Mouse (Mus musculus): Measurements from ENCODE around the gene Mogs. TPM values are rescaled to one million over a fixed set of nuclear protein-coding genes. Genes with fewer than 3 reads are reported as not detected.
A peak's percentile ranks its signal among the peaks of the same experiment; 100 is the strongest.

Mogs gene
- polyA plus RNA-seq, 1 experiment from 2014 or later, result 34.6 TPM

DNA sequence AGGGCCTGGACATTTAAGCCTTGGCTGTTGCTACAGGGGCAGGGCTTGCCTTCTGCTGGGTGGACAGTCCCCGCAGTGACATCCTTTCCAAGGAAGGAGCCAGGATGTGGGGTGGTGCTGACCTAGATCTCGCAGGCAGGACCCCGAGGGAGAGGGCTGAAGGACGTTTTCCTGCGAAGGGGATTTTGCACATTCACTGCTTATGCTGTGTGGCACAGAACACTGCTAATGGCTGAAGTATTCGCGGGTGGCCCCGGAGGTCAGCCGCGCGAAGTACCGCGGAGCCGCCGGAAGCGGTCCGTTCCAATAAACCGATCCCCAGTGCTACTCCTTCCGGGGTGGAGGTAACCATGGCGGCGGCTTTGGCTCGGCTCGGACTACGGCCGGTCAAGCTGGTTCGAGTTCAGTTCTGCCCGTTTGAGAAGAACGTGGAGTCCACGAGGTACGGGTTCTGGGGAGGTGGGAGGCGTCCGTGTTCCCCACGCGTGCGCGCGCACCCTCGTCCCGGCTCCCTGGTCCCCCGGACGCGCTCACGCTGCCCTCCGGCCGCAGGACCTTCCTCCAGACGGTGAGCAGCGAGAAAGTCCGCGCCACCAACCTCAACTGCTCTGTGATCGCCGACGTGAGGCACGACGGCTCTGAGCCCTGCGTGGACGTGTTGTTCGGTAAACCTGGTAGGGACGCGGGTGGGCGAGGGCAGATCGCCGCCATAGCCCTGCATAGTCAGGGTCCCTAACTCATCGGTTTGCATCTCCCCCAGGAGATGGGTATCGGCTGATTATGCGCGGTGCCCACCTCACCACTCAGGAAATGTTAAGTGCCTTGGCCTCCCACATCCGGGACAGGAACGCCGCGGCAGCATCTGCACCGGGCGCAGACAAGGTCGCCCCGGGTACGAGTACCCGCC is 6.3 kb upstream of the Mogs start, which contains the start of gene Mrpl53:
Mrpl53 (plus strand) TSS at position 279 of the 907 bp plus-strand sequence.
- ATAC-seq (peak; percentile 49), DNase-seq (ENCODE audit: low read depth, low spot score) (no peak)
- POLR2A ChIA-PET, result interaction anchor here (1.7 to 1.8 kb wide), 2 partner anchors 10 to 12 kb away, joined by 5 to 8 read pairs; partner anchors contain the start of gene Wbp1
- no peaks in the 10 kb centered on the region for H3K27me3 ChIP-seq
- TF ChIP-seq CTCF (IDR thresholded peaks at IDR 0.05), result no peak
- in situ Hi-C loops (cut with MboI; ENCODE audit: low pct_unique_long_range_greater_than_20kb), result no loop called here
- CTCF ChIA-PET, result interaction anchor here (1.2 to 4.8 kb wide), 3 partner anchors 10 to 112 kb away, joined by 3 to 14 read pairs (median 4); partner anchors contain the start of genes 1700003E16Rik and Wdr54

- ATAC-seq, result no peak
- in situ Hi-C loops (cut with MboI; ENCODE audit: low pct_unique_long_range_greater_than_20kb), result no loop called here
Observed at GRCm38 (mm10) chr6:83111510-83112136, 3.7 kb upstream of the Mogs start.

GRCm38 (mm10) chr6:83115682-83116372 is 531 bp downstream of the Mogs start:
- TF ChIP-seq CTCF (IDR thresholded peaks at IDR 0.05), result no peak
- in situ Hi-C loops (cut with MboI; ENCODE audit: low pct_unique_long_range_greater_than_20kb), result loop anchor here (5.0 kb wide), 1 partner anchor 41 kb away; the partner anchor contains the start of genes 1700003E16Rik and Wdr54
- no peaks in the 10 kb centered on the region for H3K27me3 ChIP-seq
- ChIA-PET POLR2A (no interaction called here), CTCF (no interaction called here)
- ATAC-seq, result peak; percentile 63
- no peak for DNase-seq (ENCODE audit: low read depth, low spot score)

More at GRCm38 (mm10) chr6:83111510-83112136, 3.7 kb upstream of the Mogs start:
- no peak for TF ChIP-seq CTCF (IDR thresholded peaks at IDR 0.05)
- no peak for DNase-seq (ENCODE audit: low read depth, low spot score)
- ChIA-PET POLR2A (interaction anchor here (0.6 kb wide), 1 partner anchor 57 kb away, joined by 3 read pairs; the partner anchor contains the start of gene Aup1), CTCF (no interaction called here)
- H3K27me3 ChIP-seq, result no peaks in the 10 kb centered on the region

GRCm38 (mm10) chr6:83116373-83117164 is 1.3 kb downstream of the Mogs start:
- no peaks in the 10 kb centered on the region for H3K27me3 ChIP-seq
- CTCF ChIA-PET, result interaction anchor here (0.9 kb wide), 1 partner anchor 40 kb away, joined by 3 read pairs; the partner anchor contains the start of genes 1700003E16Rik and Wdr54
- POLR2A ChIA-PET, result no interaction called here
- DNase-seq (ENCODE audit: low read depth, low spot score) (no peak), ATAC-seq (no peak)
- in situ Hi-C loops (cut with MboI; ENCODE audit: low pct_unique_long_range_greater_than_20kb), result loop anchor here (5.0 kb wide), 1 partner anchor 41 kb away; the partner anchor contains the start of genes 1700003E16Rik and Wdr54
- TF ChIP-seq CTCF (IDR thresholded peaks at IDR 0.05), result no peak

DNA sequence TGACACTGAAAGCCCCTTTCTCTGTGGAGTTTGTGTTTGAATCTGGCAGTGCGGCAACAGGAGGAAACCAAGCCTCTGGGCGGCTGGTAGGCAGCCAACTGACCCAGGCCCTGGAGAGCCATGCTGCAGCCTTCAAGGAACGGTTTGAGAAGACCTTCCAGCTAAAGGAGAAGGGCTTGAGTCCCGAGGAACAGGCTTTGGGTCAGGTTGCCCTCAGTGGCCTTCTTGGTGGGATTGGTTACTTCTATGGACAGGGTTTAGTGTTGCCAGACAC is 1.8 kb downstream of the Mogs start:
- CTCF ChIA-PET, result interaction anchor here (0.9 kb wide), 1 partner anchor 39 kb away, joined by 3 read pairs; the partner anchor contains the start of genes 1700003E16Rik and Wdr54
- POLR2A ChIA-PET, result interaction anchor here (1.0 kb wide), 1 partner anchor 10 kb away, joined by 3 read pairs; no protein-coding TSS in a partner anchor
- ATAC-seq (no peak), DNase-seq (ENCODE audit: low read depth, low spot score) (no peak)
- in situ Hi-C loops (cut with MboI; ENCODE audit: low pct_unique_long_range_greater_than_20kb), result loop anchor here (5.0 kb wide), 1 partner anchor 40 kb away; the partner anchor contains the start of genes 1700003E16Rik and Wdr54
- no peaks in the 10 kb centered on the region for H3K27me3 ChIP-seq
- no peak for TF ChIP-seq CTCF (IDR thresholded peaks at IDR 0.05)

GRCm38 (mm10) chr6:83117616-83118015 is 2.3 kb downstream of the Mogs start:
- CTCF ChIA-PET, result interaction anchor here (0.8 to 1.6 kb wide), 2 partner anchors 28 to 41 kb away, joined by 3 read pairs; no protein-coding TSS in a partner anchor
- TF ChIP-seq CTCF (IDR thresholded peaks at IDR 0.05), result no peak

DNA sequence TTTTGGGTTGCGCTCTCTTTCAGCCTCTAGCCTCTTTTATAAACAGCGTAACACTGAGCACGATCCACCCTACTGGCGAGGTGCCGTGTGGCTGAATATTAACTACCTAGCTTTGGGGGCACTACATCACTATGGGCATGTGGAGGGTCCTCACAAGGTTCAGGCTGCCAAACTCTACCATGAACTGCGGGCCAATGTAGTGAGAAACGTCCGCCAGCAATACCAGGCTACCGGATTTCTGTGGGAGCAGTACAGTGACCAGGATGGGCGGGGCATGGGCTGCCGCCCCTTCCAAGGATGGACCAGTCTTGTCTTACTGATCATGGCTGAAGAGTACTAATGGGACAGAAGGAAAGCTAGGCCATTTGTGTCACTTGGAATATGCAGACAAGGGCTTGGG is 3.1 kb downstream of the Mogs start:
- POLR2A ChIA-PET, result interaction anchor here (0.5 to 1.6 kb wide), 5 partner anchors 9 to 26 kb away, joined by 3 to 15 read pairs (median 3); no protein-coding TSS in a partner anchor
- DNase-seq (ENCODE audit: low read depth, low spot score) (no peak), ATAC-seq (no peak)
- CTCF ChIA-PET, result interaction anchor here (0.8 to 1.7 kb wide), 5 partner anchors 9 to 40 kb away, joined by 3 to 5 read pairs (median 3); no protein-coding TSS in a partner anchor
- in situ Hi-C loops (cut with MboI; ENCODE audit: low pct_unique_long_range_greater_than_20kb), result loop anchor here (5.0 kb wide), 1 partner anchor 39 kb away; the partner anchor contains the start of genes 1700003E16Rik and Wdr54
- no peaks in the 10 kb centered on the region for H3K27me3 ChIP-seq
- TF ChIP-seq CTCF (IDR thresholded peaks at IDR 0.05), result no peak

More at GRCm38 (mm10) chr6:83117616-83118015, 2.3 kb downstream of the Mogs start:
- H3K27me3 ChIP-seq, result no peaks in the 10 kb centered on the region
- in situ Hi-C loops (cut with MboI; ENCODE audit: low pct_unique_long_range_greater_than_20kb), result loop anchor here (5.0 kb wide), 1 partner anchor 40 kb away; the partner anchor contains the start of genes 1700003E16Rik and Wdr54
- POLR2A ChIA-PET, result interaction anchor here (0.5 to 1.2 kb wide), 3 partner anchors 11 to 27 kb away, joined by 3 to 15 read pairs (median 3); no protein-coding TSS in a partner anchor
- DNase-seq (ENCODE audit: low read depth, low spot score) (no peak), ATAC-seq (no peak)

DNA sequence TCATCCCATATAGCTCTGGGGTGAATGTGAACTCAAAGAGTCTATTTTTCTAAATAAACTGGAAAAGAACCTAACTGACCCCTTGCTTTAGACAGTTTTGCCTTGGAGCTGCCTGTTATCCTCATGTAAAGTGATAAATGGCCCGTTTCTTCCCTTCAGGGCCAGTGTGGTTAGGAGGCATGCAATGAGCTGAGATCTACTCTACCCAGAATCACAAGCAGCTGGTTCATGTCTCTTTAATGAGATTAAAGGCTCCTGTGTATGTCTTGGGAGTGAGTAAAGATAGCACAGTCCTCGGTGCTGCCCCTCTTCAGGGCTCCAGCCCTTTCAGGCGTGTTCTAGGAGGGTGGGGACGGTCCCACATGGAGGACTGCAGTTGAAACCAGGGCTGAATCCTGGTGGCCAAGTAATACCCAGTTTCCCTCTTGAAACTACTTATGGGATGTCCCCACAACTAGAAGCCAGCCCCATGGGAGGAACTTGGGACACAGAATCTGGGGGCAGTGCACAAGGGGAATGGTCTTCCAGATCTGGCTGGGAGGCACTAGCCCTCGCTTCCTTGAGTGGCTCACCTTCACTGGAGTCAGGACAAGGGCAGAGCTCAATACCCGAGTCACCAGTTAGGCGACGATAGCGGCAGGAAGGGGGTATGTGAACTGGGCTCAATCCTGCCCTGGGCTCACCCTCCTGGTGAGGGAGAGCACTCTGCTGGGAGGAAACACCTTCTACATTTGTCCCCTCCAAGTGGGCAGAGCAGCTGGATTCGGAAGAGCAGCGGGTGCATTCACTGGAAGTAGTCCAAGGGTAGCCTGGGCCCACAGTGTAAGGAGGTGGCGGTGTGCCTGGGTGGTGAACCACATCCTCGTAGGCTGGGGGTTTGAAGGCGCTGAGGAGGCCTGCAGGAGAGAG is 3.8 kb downstream of the Mogs start:
- no peaks in the 10 kb centered on the region for H3K27me3 ChIP-seq
- CTCF ChIA-PET, result interaction anchor here (1.0 to 2.0 kb wide), 7 partner anchors 9 to 123 kb away, joined by 3 to 6 read pairs (median 4); partner anchors contain the start of genes Ccdc142, Dctn1 and Gm42688
- no peak for TF ChIP-seq CTCF (IDR thresholded peaks at IDR 0.05)
- POLR2A ChIA-PET, result interaction anchor here (0.9 to 1.6 kb wide), 6 partner anchors 9 to 33 kb away, joined by 3 to 15 read pairs (median 4); no protein-coding TSS in a partner anchor
- in situ Hi-C loops (cut with MboI; ENCODE audit: low pct_unique_long_range_greater_than_20kb), result loop anchor here (5.0 kb wide), 1 partner anchor 38 kb away; the partner anchor contains the start of genes 1700003E16Rik and Wdr54
- DNase-seq (ENCODE audit: low read depth, low spot score) (no peak), ATAC-seq (no peak)
